Mouse (Mus musculus): ENCODE measurements around the gene Spdl1.
"Not testable (repeated sequence)": the region's sequence is repeated elsewhere in the genome, so short reads cannot be mapped to it uniquely, and the experiment has no call there.

Gene Spdl1

DNA sequence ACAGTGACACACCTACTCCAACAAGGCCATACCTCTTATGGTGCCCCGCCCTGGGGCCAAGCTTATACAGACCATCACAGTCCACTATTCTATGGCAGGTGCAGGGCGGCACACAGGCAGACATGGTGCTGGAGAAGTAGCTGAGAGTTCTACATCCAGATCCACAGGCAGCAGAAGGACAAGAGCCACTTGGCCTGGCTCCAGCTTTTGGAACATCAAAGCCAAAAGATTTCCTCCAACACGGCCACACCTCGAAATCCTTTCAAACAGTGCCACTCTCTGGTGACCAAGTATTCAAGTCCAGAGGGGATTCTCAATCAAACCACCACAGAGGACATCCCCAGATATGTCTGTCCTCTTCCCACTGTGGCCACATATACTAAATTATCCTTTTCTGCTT, 28.4 kb downstream of the Spdl1 start:
- DNase-seq (ENCODE audit: low spot score) = not testable (repeated sequence)

- not testable (repeated sequence) for DNase-seq (ENCODE audit: low spot score)
These were observed 35.4 kb downstream of the Spdl1 start for GRCm38 (mm10) chr11:34798066-34798465.

DNA sequence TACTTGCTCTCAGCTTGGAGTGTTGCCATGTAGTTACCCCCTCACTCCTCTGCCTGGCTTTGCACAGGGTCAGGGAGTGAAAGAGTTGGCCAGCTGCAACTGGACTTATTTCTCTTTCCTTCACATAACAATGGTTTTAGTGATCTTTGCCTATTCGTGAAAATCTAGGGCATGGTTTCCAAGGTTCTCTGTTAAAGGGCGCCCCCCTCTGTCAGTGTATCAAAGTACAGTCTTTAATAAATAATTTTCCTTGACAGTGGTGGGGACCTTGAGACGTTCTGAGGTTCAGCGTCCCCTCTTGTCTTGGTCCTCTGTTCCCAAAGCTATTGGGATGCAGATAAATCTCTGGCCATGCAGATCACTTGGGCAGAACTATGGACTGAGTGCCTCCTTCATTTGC, 37.3 kb downstream of the Spdl1 start:
- no peak for DNase-seq (ENCODE audit: low spot score)

- no peak for DNase-seq (ENCODE audit: low spot score)
These were observed 41.6 kb downstream of the Spdl1 start for GRCm38 (mm10) chr11:34791872-34792271.

- no peak for DNase-seq (ENCODE audit: low spot score)
These were observed 48.6 kb downstream of the Spdl1 start for GRCm38 (mm10) chr11:34784864-34785263.

DNA sequence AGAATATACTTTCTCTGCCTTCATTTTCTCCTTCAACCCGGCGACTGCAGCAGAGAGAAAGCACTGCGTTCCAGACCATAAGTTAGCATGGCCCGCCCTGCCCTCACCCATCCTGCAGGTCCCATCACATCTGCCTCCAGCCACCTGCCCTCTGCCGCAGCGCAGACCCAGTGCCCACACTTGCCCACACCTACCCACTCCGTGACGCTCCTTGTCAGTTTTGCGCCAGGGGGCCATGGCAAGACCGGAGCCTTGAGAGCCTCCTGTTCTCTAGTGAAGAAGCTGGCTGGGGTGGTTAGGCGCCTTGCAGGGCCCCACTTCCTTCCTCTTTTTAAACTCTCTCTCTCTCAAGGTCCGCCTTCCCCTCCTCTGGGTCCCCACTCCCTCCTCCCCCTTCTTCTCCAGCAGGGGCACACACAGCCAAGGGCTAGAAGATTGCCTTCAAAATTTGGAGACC, 49.8 kb downstream of the Spdl1 start, which contains the start of gene Dock2:
Gene Dock2, minus strand, starts transcription at position 306 of the 457 bp plus-strand sequence.
- DNase-seq (ENCODE audit: low spot score) = no peak

DNA sequence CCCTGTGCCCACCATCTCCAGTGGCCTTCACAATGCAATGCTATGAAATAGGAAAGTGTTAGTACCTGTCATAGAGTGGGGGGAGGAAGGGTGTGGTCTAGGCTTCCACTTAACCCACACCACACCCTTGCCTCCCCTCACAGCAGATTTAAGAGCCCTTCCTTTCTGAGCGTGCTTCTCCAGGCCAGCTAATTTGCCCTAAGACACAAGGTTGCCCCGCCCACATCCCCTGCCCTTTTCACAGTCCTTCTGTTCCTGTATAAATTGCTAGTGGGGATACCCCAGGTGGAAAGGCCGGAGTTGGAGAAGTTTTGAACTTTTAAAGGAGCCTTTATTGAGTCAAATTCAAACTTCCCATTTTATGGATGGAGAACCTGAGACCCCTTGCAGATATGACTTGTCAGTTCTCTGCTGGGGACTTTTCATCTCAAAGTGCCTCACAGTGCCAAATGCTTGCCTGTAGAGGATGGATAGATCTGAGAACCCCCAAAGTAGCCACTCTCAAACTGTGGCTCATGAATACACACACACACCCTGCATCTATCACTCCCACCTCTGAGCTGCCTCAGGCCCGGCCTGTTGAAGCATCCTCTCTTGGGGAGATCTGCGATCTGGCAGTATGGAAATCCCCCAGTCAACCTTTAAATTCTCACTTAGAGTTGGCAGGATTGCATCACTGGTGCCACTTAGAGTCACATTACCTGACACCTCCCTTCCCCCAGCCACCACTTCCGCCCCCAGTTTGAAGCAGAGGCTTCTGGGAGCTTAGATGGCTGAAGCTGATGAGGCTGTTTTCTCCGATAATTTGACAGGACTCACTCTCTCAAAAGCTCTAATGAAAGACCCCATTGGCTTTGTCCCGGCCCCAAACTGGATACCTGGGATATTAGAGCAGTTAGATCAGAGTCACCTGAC, 50.7 kb downstream of the Spdl1 start:
- DNase-seq (ENCODE audit: low spot score) = no peak

DNA sequence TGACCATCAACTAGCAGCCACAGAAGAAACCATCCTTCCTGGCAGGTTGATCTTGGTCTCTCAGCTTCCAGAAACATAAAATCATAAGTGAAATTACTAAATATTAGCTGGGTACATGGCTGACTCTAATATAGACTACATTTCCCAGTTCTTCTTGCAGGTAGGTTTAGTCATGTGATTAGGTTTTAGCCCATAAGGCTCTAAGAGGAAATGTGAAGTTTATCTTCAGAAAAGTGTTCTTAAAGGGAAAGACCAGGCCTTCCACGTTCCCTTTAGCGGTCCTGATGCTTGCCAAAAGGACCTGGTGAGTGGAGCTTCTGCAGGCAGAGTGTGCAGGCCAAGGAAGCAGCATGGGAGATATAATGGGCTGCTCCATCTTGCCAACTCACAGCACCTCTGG, 52.7 kb downstream of the Spdl1 start:
- DNase-seq (ENCODE audit: low spot score) = no peak

- no peak for DNase-seq (ENCODE audit: low spot score)
These were observed 53.5 kb downstream of the Spdl1 start for GRCm38 (mm10) chr11:34779966-34780365.

DNA sequence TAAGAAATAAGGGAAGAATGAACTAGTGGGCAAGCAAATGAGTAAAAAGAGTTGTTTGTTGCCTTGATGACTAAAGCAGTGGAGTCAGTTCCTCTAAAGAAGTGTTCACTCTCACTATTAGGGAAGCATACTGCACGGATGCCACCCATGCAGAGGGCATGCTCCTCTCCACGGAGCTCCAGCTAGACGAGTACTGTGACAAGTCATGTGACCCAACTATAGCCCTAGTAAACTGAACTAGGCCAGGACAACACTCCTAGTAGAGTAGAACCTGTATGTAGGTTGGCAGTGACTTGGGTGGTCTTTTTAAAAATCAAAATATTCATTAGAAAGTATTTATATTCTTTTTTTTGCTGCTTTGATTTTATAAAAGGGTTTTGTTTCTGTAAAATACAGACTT, 55.1 kb downstream of the Spdl1 start:
- DNase-seq (ENCODE audit: low spot score) = no peak

DNA sequence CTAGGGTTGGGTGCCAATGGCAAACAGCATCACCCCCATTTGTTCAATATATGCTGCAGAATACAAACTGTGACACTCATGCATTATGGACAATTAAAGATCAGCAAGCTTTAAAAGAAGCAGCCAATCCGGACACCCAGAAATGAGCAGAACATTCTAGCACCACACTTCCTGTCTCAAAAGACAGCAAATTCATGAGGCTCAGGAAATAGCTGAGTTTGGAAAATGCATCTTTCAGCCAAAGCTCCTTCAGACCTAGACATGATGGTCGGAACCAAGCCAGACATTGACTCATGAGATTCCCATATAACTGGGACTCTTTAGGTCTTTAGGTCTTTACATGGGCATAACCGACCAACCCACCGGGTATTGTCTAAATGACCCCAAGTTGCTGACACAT, 55.9 kb downstream of the Spdl1 start:
- DNase-seq (ENCODE audit: low spot score) = no peak

DNA sequence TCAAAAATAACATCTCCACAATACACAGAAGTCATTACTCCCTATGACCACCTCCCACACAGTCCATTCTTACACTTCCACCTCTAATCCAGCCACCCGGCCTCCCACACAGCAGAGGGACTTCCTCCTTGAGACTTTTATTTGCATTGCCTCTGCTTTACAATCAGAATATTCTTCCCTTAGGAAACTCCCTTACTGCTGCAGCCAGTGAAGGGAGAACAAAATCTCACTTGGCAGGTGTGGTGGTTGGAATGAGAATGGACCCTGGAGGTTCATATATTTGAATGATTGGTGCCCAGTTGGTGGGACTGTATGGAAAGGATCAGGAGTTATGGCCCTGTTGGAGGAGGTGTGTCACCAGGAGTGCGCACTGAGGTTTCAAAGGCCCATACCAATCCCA, 57.4 kb downstream of the Spdl1 start:
- no peak for DNase-seq (ENCODE audit: low spot score)

- no peak for DNase-seq (ENCODE audit: low spot score)
These were observed 58.8 kb downstream of the Spdl1 start for GRCm38 (mm10) chr11:34774636-34775035.

DNA sequence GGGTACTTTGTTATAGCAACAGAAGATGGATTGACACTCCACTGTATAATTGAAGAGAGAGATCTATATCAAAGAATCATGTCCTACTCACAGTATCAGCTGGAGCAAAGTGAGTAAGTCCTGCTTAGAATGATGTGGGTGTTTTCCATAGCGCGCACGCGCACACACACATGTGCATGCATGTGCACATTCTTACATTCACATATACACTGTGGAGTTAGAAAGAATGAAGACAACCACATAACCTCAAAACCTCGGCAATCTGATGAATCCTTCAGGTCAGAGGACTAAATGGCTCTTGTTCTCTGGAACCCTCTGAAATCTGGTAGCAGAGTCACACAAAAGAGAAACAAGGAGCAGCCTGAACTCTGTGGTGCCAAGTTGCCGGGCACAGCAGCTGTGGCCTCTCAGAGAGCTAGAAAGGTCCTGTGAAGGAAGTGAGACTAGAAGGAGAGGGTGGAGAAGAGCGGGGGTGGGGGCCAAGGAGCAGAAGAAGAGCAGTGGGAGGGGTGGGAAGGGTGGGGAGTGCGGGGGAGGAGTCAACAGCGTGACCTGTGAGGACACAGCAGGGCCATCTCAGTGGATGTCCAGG, 60.0 kb downstream of the Spdl1 start:
- no peak for DNase-seq (ENCODE audit: low spot score)

- DNase-seq (ENCODE audit: low spot score) = no peak
These were observed 62.0 kb downstream of the Spdl1 start for GRCm38 (mm10) chr11:34771221-34771986.

GRCm38 (mm10) chr11:34770666-34771065, 62.8 kb downstream of the Spdl1 start:
- DNase-seq (ENCODE audit: low spot score) = no peak

DNA sequence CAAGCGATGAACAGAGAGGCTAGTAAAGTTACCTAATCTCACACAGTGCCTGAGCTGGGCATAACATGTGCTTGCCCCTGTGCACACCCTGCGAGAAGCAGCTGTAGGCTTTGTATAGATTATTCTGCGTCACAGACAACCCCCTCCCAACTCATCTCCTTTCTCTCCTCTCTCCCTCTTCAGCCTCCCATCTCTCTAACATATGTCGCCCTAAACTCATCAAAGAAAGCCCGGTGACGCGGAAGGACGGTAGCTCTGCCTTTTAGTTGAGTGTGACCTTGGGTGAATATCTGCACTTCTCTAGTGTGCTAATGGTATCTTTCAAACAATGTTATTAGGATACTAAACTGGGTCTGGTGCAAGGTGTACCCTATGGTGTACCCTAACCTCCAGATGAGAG, 63.5 kb downstream of the Spdl1 start:
- no peak for DNase-seq (ENCODE audit: low spot score)

DNA sequence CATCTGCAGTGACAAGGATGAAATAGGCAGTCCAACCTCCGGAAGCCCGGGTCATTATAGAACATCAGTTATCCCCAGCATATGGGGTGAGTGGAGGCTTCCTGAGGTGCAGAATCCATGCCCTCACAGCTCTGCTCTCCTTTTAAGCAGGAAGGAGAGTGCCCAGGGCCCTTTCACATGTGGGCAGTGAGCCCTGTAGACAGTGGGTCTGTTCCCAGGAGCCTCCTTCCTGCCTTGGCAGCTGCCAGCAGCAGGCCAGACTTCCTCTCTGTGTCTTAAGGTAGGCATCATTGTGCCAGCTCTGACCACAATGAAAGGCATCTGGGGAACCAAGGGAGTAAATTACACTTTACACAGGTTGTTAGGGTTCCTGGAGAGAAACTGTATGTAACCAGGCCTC, 64.0 kb downstream of the Spdl1 start:
- no peak for DNase-seq (ENCODE audit: low spot score)

GRCm38 (mm10) chr11:34763739-34764361, 69.6 kb downstream of the Spdl1 start:
- DNase-seq (ENCODE audit: low spot score) = no peak

DNA sequence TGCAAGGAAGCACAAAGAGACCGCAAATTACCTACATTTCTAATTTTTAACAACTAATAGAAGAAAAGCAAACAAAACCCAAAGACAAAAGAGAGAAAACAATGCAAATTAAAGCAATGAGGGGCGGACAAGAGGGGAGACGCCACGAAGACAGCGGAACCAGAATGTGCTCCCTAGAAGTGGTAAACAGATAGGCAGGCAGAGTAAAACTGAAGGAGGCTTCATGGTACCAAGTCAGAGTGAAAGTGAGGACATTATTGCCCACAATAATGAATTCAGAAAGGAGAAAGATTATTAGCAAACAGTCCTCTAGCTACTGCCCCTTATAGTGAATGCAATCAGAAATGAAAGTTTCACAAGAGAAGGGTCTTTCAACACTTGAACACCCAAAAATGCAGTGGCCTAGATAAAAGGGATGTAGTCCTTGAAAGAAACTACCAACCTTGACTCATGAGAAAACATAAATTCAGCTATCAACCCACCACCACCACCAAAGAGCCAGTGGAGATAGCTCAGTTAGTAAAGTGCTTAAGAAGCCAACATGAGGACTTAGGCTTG, 70.8 kb downstream of the Spdl1 start:
- DNase-seq (ENCODE audit: low spot score) = no peak

DNA sequence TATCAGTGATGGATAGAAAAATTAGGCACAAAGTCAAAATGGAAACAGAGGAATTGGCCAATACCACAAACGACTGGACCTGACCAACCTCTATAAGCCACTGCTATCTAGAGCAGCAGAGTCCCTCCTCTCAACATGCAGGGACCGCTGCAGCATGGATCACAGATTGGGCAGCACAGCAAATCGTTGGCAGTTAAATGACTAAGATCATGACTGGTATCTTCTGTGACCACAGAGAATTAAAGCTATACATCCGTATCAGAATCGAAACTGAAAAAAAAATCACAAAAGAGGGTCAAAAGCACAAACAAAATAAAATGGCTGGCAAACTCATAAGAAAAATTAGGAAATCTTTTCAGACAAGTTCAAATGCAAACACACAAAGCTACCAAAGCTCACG, 71.3 kb downstream of the Spdl1 start:
- DNase-seq (ENCODE audit: low spot score) = no peak

DNA sequence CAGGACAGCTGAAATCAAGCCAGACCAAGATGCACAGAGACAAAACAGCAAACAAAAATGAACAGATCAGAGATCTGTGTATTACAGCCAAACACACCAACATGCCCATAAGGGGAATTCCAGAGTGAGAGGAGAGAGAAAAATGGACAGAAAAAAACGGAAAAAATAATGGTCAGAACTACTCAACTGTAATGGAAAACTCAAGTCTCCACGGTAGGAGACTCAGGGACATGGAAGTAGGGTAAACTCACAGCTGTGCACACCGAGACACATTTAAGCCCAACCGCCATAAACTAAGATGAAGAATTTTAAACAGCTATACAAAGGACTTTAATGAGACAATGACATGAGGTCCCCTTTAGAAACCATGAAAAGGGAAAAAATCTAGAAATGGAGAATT, 73.9 kb downstream of the Spdl1 start:
- no peak for DNase-seq (ENCODE audit: low spot score)

Data from layer of hippocampus, adult 9-10 months (tissue).